ENCODE assay signal across 8 mouse cellular contexts in the genomic region with DNA sequence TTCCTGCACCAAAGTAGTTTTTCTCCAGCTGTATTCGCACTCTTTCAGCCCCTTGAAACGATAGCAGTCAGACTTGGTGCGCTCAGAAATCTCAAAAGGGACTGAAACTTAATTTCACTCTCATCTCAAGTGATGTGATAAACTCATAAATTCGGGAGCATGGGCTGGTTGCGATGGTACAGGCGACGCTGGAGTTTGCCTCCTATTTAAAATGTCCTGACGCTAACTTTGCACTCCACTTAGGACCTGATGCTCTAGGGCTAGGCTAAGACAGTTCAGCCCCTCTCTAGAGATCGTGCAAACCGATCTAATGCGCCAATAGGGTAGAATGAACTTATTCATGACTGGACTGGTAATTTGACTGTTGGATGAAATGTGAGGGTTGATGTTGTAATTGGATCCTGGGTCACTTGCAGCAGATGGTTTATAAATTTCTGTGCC. TPM values are rescaled to one million over a fixed set of nuclear protein-coding genes. Genes with fewer than 3 reads are reported as not detected.
DNase-seq lines count a peak whose midpoint lies in the region; ATAC-seq and TF ChIP-seq lines count a peak whose summit lies in the region.

No protein-coding gene starts in this region.

- TF ChIP-seq CTCF in liver, adult 2 months (IDR thresholded peaks at IDR 0.05; ENCODE audit: low read depth, low read length): no peak

- no peak for ATAC-seq in kidney, embryonic 14.5 days (ENCODE audit: low FRiP score, low TSS enrichment)
- ATAC-seq in erythroblast, adult 5-6 weeks (replicated peaks; ENCODE audit: low FRiP score, poor library complexity, severe bottlenecking): peak; percentile 36; the same call in 1 of the 2 replicates

- H3K27me3 ChIP-seq in kidney, embryonic 14.5 days (ENCODE audit: control insufficient read depth, insufficient read depth, low read length): no peaks in the 10 kb centered on the region
- H3K27me3 ChIP-seq in liver, adult 2 months (ENCODE audit: control insufficient read depth, insufficient read depth, low read length): no peaks in the 10 kb centered on the region

- H3K9ac ChIP-seq in kidney, embryonic 14.5 days (ENCODE audit: low read depth, low read length): peak overlapping the region; percentile 99
- peak overlapping the region; percentile 99 for H3K9ac ChIP-seq in liver, adult 2 months (ENCODE audit: low read depth, low read length)

- TF ChIP-seq POLR2A in liver, adult 2 months (IDR thresholded peaks at IDR 0.05; ENCODE audit: extremely low read depth, insufficient read depth, low read length): no peak

- H3K27ac ChIP-seq in kidney, embryonic 14.5 days (ENCODE audit: low read depth, low read length): peak overlapping the region; percentile 100
- peak overlapping the region; percentile 97 for H3K27ac ChIP-seq in liver, adult 2 months (replicated peaks; ENCODE audit: insufficient read depth, low read depth, low read length)

- peaks cover 16% of the 10 kb centered on the region for H3K4me1 ChIP-seq in kidney, embryonic 14.5 days (ENCODE audit: control insufficient read depth, insufficient read depth, low read length)
- peaks cover 7% of the 10 kb centered on the region for H3K4me1 ChIP-seq in liver, adult 2 months (ENCODE audit: control insufficient read depth, insufficient read depth, low read length)

- peak overlapping the region; percentile 95 for H3K4me3 ChIP-seq in kidney, embryonic 14.5 days (ENCODE audit: low read length)
- H3K4me3 ChIP-seq in liver, adult 2 months (ENCODE audit: insufficient read depth, low read depth, low read length): peak overlapping the region; percentile 90

- H3K9me3 ChIP-seq in kidney, embryonic 14.5 days (ENCODE audit: control insufficient read depth, low read length): no peaks in the 10 kb centered on the region

- peak overlapping the region; percentile 53 for H3K4me2 ChIP-seq in kidney, embryonic 14.5 days (replicated peaks; ENCODE audit: low read depth, low read length)

- H3K79me2 ChIP-seq in liver, adult 2 months (ENCODE audit: control insufficient read depth, insufficient read depth, low read length): peaks cover 17% of the 10 kb centered on the region

- no peaks in the 10 kb centered on the region for H3K36me3 ChIP-seq in kidney, embryonic 14.5 days (ENCODE audit: control insufficient read depth, insufficient read depth, low read length)
- no peaks in the 10 kb centered on the region for H3K36me3 ChIP-seq in liver, adult 2 months (ENCODE audit: control insufficient read depth, insufficient read depth, low read length)

- no peak for DNase-seq in kidney, postnatal 14 days
- peak; percentile 61 for DNase-seq in MEL-GATA-1-ER (ENCODE audit: extremely low read depth, low read depth)
- peak; percentile 43 for DNase-seq in liver, adult 2 months (ENCODE audit: extremely low read depth, low read depth, low spot score)
- peak; percentile 41 for DNase-seq in retina, postnatal 1 day
- DNase-seq in left cerebral cortex, adult 11 months (ENCODE audit: low spot score): no peak
- no peak for DNase-seq in adrenal gland, postnatal 36 days

- WGBS in kidney, embryonic 14.5 days: 0% methylated on average over 11 of the region's 11 CpGs
- WGBS in liver, adult 2 months: 0% methylated on average over 11 of the region's 11 CpGs

RNA-seq across cellular contexts. Expression of a gene that starts 0.4 kb away (rescaled TPM):
- 1.3 and 1.4 TPM in 2 replicates for polyA plus RNA-seq in kidney, embryonic 14.5 days (2014; fragmentation: Nextera tagmentation; extraction: Ambion mirVana)
- not detected in 2 replicates for total RNA-seq in erythroblast, adult 5-6 weeks (2015; ENCODE audit: low replicate concordance)
- total RNA-seq in erythroblast, adult 5-6 weeks (2017; ENCODE audit: low replicate concordance): not detected in 2 replicates
- total RNA-seq in liver, adult 2 months (2014; rRNA removed): not detected in 2 replicates
- not detected in 2 replicates for polyA plus RNA-seq in liver, adult 2 months (2012; rRNA removed)
- 1 to 10 TPM in 1 of 2 experiments, under 1 TPM in 1; 0.92 to 1.9 TPM for total RNA-seq in adrenal gland, postnatal 36 days (2021)

RNA-seq across cellular contexts. Expression of a gene that starts 1.3 kb away (rescaled TPM):
- polyA plus RNA-seq in kidney, embryonic 14.5 days (2014; fragmentation: Nextera tagmentation; extraction: Ambion mirVana): 73.0 and 139 TPM in 2 replicates
- 51.6 and 81.5 TPM in 2 replicates for total RNA-seq in erythroblast, adult 5-6 weeks (2015; ENCODE audit: low replicate concordance)
- 68.8 and 99.5 TPM in 2 replicates for total RNA-seq in erythroblast, adult 5-6 weeks (2017; ENCODE audit: low replicate concordance)
- 14.6 and 15.6 TPM in 2 replicates for total RNA-seq in liver, adult 2 months (2014; rRNA removed)
- 6.6 TPM in 2 replicates for polyA plus RNA-seq in liver, adult 2 months (2012; rRNA removed)
- 10 to 100 TPM; 50.8 to 65.2 TPM for total RNA-seq in adrenal gland, postnatal 36 days (2021)

RNA-seq across cellular contexts. Expression of a gene that starts 32.6 kb away (rescaled TPM):
- polyA plus RNA-seq in kidney, embryonic 14.5 days (2014; fragmentation: Nextera tagmentation; extraction: Ambion mirVana): 17.3 and 28.4 TPM in 2 replicates
- total RNA-seq in erythroblast, adult 5-6 weeks (2015; ENCODE audit: low replicate concordance): 16.3 and 17.6 TPM in 2 replicates
- 1.7 and 2.6 TPM in 2 replicates for total RNA-seq in erythroblast, adult 5-6 weeks (2017; ENCODE audit: low replicate concordance)
- 1.3 and 2.6 TPM in 2 replicates for total RNA-seq in liver, adult 2 months (2014; rRNA removed)
- polyA plus RNA-seq in liver, adult 2 months (2012; rRNA removed): 5.5 and 7.4 TPM in 2 replicates
- total RNA-seq in adrenal gland, postnatal 36 days (2021): 10 to 100 TPM; 27.5 to 33.8 TPM

RNA-seq across cellular contexts. Expression of a gene that starts 48.5 kb away (rescaled TPM):
- polyA plus RNA-seq in kidney, embryonic 14.5 days (2014; fragmentation: Nextera tagmentation; extraction: Ambion mirVana): 0.33 and 0.65 TPM in 2 replicates
- total RNA-seq in erythroblast, adult 5-6 weeks (2015; ENCODE audit: low replicate concordance): 3.1 TPM in 2 replicates
- total RNA-seq in erythroblast, adult 5-6 weeks (2017; ENCODE audit: low replicate concordance): 2.5 and 3.5 TPM in 2 replicates
- under 0.01 and 0.07 TPM in 2 replicates for total RNA-seq in liver, adult 2 months (2014; rRNA removed)
- polyA plus RNA-seq in liver, adult 2 months (2012; rRNA removed): 0.32 and 0.64 TPM in 2 replicates
- total RNA-seq in adrenal gland, postnatal 36 days (2021): 1 to 10 TPM; 1.2 to 1.4 TPM

Comparison
In these comparisons a context has a peak if more than half of its experiments do, and no peak if none do; other contexts are left out.
1. DNase-seq: peak in MEL-GATA-1-ER (single experiment), liver, adult 2 months (single experiment) and retina, postnatal 1 day (single experiment); none in kidney, postnatal 14 days (single experiment), left cerebral cortex, adult 11 months (single experiment) and adrenal gland, postnatal 36 days (0 of 2).